Mouse (Mus musculus) brain, embryonic 18.5 days (tissue): ENCODE data around the gene Tbx10.
"Not testable (repeated sequence)": the region's sequence is repeated elsewhere in the genome, so short reads cannot be mapped to it uniquely, and the experiment has no call there.

Experiments used
- DNase-seq: peaks from one replicate; pipeline ENCODE4 v3.0.0-alpha.2; 2012; ENCODE audit warnings: low read depth, low spot score

Tbx10 gene

GRCm38 (mm10) chr19:3974608-3975007 lies 17.9 kb upstream of the Tbx10 start:
- not testable (repeated sequence) for DNase-seq

- no peak for DNase-seq
Observed at GRCm38 (mm10) chr19:3975866-3976265, 16.7 kb upstream of the Tbx10 start.

- peak; percentile 42 for DNase-seq
Observed at GRCm38 (mm10) chr19:3980309-3980708, 12.2 kb upstream of the Tbx10 start.

- no peak for DNase-seq
Observed at GRCm38 (mm10) chr19:3980917-3981316, 11.6 kb upstream of the Tbx10 start.

GRCm38 (mm10) chr19:3983527-3984200 lies 8.9 kb upstream of the Tbx10 start:
- no peak for DNase-seq

GRCm38 (mm10) chr19:3985261-3985681 lies 7.3 kb upstream of the Tbx10 start:
- no peak for DNase-seq

- DNase-seq, result no peak
Observed at GRCm38 (mm10) chr19:3986334-3986733, 6.2 kb upstream of the Tbx10 start, which contains the start of gene Acy3. Acy3 (plus strand) TSS chr19:3986570.

GRCm38 (mm10) chr19:3988066-3988465 lies 4.5 kb upstream of the Tbx10 start:
- DNase-seq, result no peak

- no peak for DNase-seq
Observed at GRCm38 (mm10) chr19:3988750-3989149, 3.8 kb upstream of the Tbx10 start.

- no peak for DNase-seq
Observed at GRCm38 (mm10) chr19:3990804-3991203, 1.7 kb upstream of the Tbx10 start.

- no peak for DNase-seq
Observed at GRCm38 (mm10) chr19:3991562-3991961, 990 bp upstream of the Tbx10 start.

GRCm38 (mm10) chr19:3991966-3992365 lies 586 bp upstream of the Tbx10 start:
- no peak for DNase-seq

- DNase-seq, result no peak
Observed at GRCm38 (mm10) chr19:3994932-3995331, 2.4 kb downstream of the Tbx10 start.

- DNase-seq, result no peak
Observed at GRCm38 (mm10) chr19:3995505-3995904, 3.0 kb downstream of the Tbx10 start.

GRCm38 (mm10) chr19:3996106-3996505 lies 3.6 kb downstream of the Tbx10 start:
- DNase-seq, result no peak

GRCm38 (mm10) chr19:3996747-3997146 lies 4.2 kb downstream of the Tbx10 start:
- DNase-seq, result no peak

- no peak for DNase-seq
Observed at GRCm38 (mm10) chr19:3997231-3997630, 4.7 kb downstream of the Tbx10 start.

GRCm38 (mm10) chr19:3998335-3998734 lies 5.8 kb downstream of the Tbx10 start:
- DNase-seq, result no peak

- DNase-seq, result no peak
Observed at GRCm38 (mm10) chr19:3999121-3999730, 6.7 kb downstream of the Tbx10 start.

GRCm38 (mm10) chr19:4000119-4000900 lies 7.8 kb downstream of the Tbx10 start, which contains the start of the genes Nudt8 and Gm49405:
Nudt8 (plus strand) TSS chr19:4000580.
Gm49405 (plus strand) TSS chr19:4000626.
- peak; percentile 94 for DNase-seq

GRCm38 (mm10) chr19:4000949-4001525 lies 8.5 kb downstream of the Tbx10 start:
- no peak for DNase-seq

GRCm38 (mm10) chr19:4001752-4002151 lies 9.2 kb downstream of the Tbx10 start:
- DNase-seq, result no peak
